In genomic region chr14:93275661-93276060, GRCm38 (mm10) we compare ENCODE assay signal across 18 mouse cellular contexts.
DNase-seq lines count a peak whose midpoint lies in the region; ATAC-seq lines count a peak whose summit lies in the region.
"Had no signal": no experiment of that assay in that cellular context is flagged by ENCODE, and none has a peak within 500 bp of the region (broad histone marks: within the 10 kb centered on the region; RNA-seq: fewer than 3 reads in every experiment).

No protein-coding gene starts in this region.

- no peaks in the 10 kb centered on the region for H3K27me3 ChIP-seq in heart, embryonic 12.5 days (replicated peaks)
- no peaks in the 10 kb centered on the region for H3K27me3 ChIP-seq in lung, embryonic 16.5 days (ENCODE audit: control insufficient read depth, insufficient read depth, low read depth, low read length)
- H3K27me3 ChIP-seq in intestine, embryonic 15.5 days (replicated peaks): no peaks in the 10 kb centered on the region
- H3K27me3 ChIP-seq: forebrain, embryonic 15.5 days; hindbrain, embryonic 15.5 days had no signal

- no peaks in the 10 kb centered on the region; the same call in 1 of the 2 replicates for H3K4me1 ChIP-seq in heart, embryonic 12.5 days (replicated peaks)
- 0 out of 2 replicates have a peak, but pooled peaks cover 4% of the 10 kb centered on the region for H3K4me1 ChIP-seq in lung, embryonic 16.5 days (replicated peaks; ENCODE audit: control insufficient read depth, insufficient read depth, low read length)
- H3K4me1 ChIP-seq in intestine, embryonic 15.5 days (replicated peaks): no peaks in the 10 kb centered on the region
- H3K4me1 ChIP-seq: forebrain, embryonic 15.5 days; hindbrain, embryonic 15.5 days had no signal

- H3K4me3 ChIP-seq in heart, embryonic 12.5 days: no peak overlapping the region
- no peak overlapping the region for H3K4me3 ChIP-seq in lung, embryonic 16.5 days (ENCODE audit: low read length)
- no peak overlapping the region for H3K4me3 ChIP-seq in intestine, embryonic 15.5 days (replicated peaks)
- H3K4me3 ChIP-seq: forebrain, embryonic 15.5 days; hindbrain, embryonic 15.5 days had no signal

- no peak overlapping the region for H3K27ac ChIP-seq in heart, embryonic 12.5 days (ENCODE audit: poor library complexity, severe bottlenecking)
- peak overlapping the region; percentile 30; the same call in 1 of the 2 replicates for H3K27ac ChIP-seq in lung, embryonic 16.5 days (ENCODE audit: low read length)
- no peak overlapping the region for H3K27ac ChIP-seq in intestine, embryonic 15.5 days
- H3K27ac ChIP-seq: forebrain, embryonic 15.5 days; hindbrain, embryonic 15.5 days had no signal

- H3K9ac ChIP-seq in heart, embryonic 12.5 days: no peak overlapping the region
- H3K9ac ChIP-seq in lung, embryonic 16.5 days (ENCODE audit: low read length): no peak overlapping the region
- no peak overlapping the region for H3K9ac ChIP-seq in intestine, embryonic 15.5 days
- H3K9ac ChIP-seq: forebrain, embryonic 15.5 days; hindbrain, embryonic 15.5 days had no signal

- ATAC-seq in frontal cortex, adult (ENCODE audit: low TSS enrichment): peak; percentile 42; the same call in 1 of the 2 replicates
- no peak for ATAC-seq in heart, embryonic 12.5 days (ENCODE audit: insufficient number of reproducible peaks, low FRiP score)
- peak; percentile 71 for ATAC-seq in lung, embryonic 16.5 days (ENCODE audit: low read depth)
- no peak for ATAC-seq in intestine, embryonic 15.5 days
- ATAC-seq: activated CD4-positive, CD25-positive, alpha-beta regulatory T cell, adult 4 months; forebrain, embryonic 15.5 days; intestine, postnatal 0 days; Patski had no signal

- H3K9me3 ChIP-seq in heart, embryonic 12.5 days (replicated peaks): no peaks in the 10 kb centered on the region
- no peaks in the 10 kb centered on the region for H3K9me3 ChIP-seq in lung, embryonic 16.5 days (ENCODE audit: control insufficient read depth, low read length)
- H3K9me3 ChIP-seq in intestine, embryonic 15.5 days: no peaks in the 10 kb centered on the region
- H3K9me3 ChIP-seq: forebrain, embryonic 15.5 days; hindbrain, embryonic 15.5 days had no signal

- no peaks in the 10 kb centered on the region for H3K36me3 ChIP-seq in heart, embryonic 12.5 days
- H3K36me3 ChIP-seq in lung, embryonic 16.5 days (ENCODE audit: control insufficient read depth, insufficient read depth, low read length): no peaks in the 10 kb centered on the region
- no peaks in the 10 kb centered on the region for H3K36me3 ChIP-seq in intestine, embryonic 15.5 days
- H3K36me3 ChIP-seq: forebrain, embryonic 15.5 days; hindbrain, embryonic 15.5 days had no signal

- no peak overlapping the region for H3K4me2 ChIP-seq in heart, embryonic 12.5 days
- no peak overlapping the region for H3K4me2 ChIP-seq in lung, embryonic 16.5 days (ENCODE audit: low read depth, low read length)
- H3K4me2 ChIP-seq in intestine, embryonic 15.5 days (replicated peaks): no peak overlapping the region
- H3K4me2 ChIP-seq: forebrain, embryonic 15.5 days; hindbrain, embryonic 15.5 days had no signal

- no peak for DNase-seq in frontal cortex, adult 2 months (ENCODE audit: extremely low spot score in 1 of 2, low spot score in 1 of 2)
- DNase-seq in heart, adult 8-10 months (ENCODE audit: low spot score): peak; percentile 6
- DNase-seq in lung, postnatal 4 days: no peak
- DNase-seq in adipocyte (ENCODE audit: low spot score): peak; percentile 3
- DNase-seq: adrenal gland, adult 2 months; adrenal gland, postnatal 25 days; cerebellum, adult 2 months; cerebellum, postnatal 10 days; gastrocnemius, postnatal 36 days had no signal

Comparison
In these comparisons a context has a peak if more than half of its experiments do, and no peak if none do; other contexts are left out.
1. ATAC-seq: peak in frontal cortex, adult (single experiment) and lung, embryonic 16.5 days (single experiment); none in heart, embryonic 12.5 days (single experiment) and intestine, embryonic 15.5 days (single experiment).
2. DNase-seq: peak in heart, adult 8-10 months (single experiment) and adipocyte (single experiment); none in frontal cortex, adult 2 months (0 of 2) and lung, postnatal 4 days (0 of 2).